Mouse (Mus musculus): Measurements from ENCODE around the gene Slc44a5. TPM values are rescaled to one million over a fixed set of nuclear protein-coding genes. Genes with fewer than 3 reads are reported as not detected.

The Slc44a5 gene
- polyA plus RNA-seq (2014; fragmentation: Illumina TruSeq; extraction: RNeasy Lipid Tissue Mini Kit (QIAGEN cat#74804); ENCODE audit: low read depth, low replicate concordance), result not detected

GRCm38 (mm10) chr3:153973171-153973948 lies at the start of gene Slc44a5:
Slc44a5 (plus strand) TSS chr3:153973436.

DNA sequence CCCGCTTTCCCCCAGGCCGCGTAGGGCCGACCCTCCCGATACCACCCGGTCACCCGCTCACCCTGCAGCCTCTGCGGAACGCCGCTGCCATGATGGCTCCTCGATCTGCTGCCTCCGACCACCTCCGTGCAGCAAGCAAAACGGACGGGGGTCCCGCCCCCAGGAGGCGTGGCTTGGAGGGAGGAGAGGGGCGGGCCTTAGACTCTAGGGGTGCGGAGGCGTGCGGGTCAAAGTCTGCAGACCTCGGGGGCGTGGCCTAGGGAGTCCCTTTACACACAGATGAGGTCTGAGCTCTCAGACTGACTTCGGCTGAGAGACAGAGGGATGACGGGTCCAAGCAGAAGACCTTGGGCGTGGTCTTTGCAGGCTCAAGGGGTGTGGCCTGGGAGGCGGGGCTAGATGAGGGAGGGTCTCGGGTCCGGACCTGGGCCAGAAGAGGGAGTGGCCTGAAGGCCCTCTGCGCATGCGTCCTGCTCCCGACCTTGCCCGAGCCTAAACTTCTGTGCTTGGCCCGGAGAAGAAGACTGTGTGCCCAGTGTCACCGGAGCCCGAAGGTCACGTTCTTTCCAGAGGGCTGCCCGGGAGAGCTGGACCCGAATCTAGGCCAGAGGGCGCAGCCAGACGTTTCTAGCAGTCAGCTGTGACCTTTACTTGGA lies 28.8 kb upstream of the Slc44a5 start, which contains the start of gene Acadm:
Acadm (minus strand) TSS at position 298 of the 656 bp plus-strand sequence.

Other genes starting within 250 kb of the Slc44a5 start
- gene St6galnac3, start 248.3 kb upstream of the Slc44a5 start, polyA plus RNA-seq (2014; fragmentation: Illumina TruSeq; extraction: RNeasy Lipid Tissue Mini Kit (QIAGEN cat#74804); ENCODE audit: low read depth, low replicate concordance), result 3.9 TPM
- 3.2 TPM for gene Asb17, start 129.2 kb upstream of the Slc44a5 start, polyA plus RNA-seq (2014; fragmentation: Illumina TruSeq; extraction: RNeasy Lipid Tissue Mini Kit (QIAGEN cat#74804); ENCODE audit: low read depth, low replicate concordance)
- gene Msh4, start 67.3 kb upstream of the Slc44a5 start, polyA plus RNA-seq (2014; fragmentation: Illumina TruSeq; extraction: RNeasy Lipid Tissue Mini Kit (QIAGEN cat#74804); ENCODE audit: low read depth, low replicate concordance), result not detected
- gene Rabggtb, start 60.4 kb upstream of the Slc44a5 start, polyA plus RNA-seq (2014; fragmentation: Illumina TruSeq; extraction: RNeasy Lipid Tissue Mini Kit (QIAGEN cat#74804); ENCODE audit: low read depth, low replicate concordance), result 50.7 TPM
- 193 TPM for gene Acadm, start 28.8 kb upstream of the Slc44a5 start, polyA plus RNA-seq (2014; fragmentation: Illumina TruSeq; extraction: RNeasy Lipid Tissue Mini Kit (QIAGEN cat#74804); ENCODE audit: low read depth, low replicate concordance)

Data from adipose tissue, adult 10 weeks (tissue).